Mouse (Mus musculus): ENCODE results near the gene Stau1. TPM values are rescaled to one million over a fixed set of nuclear protein-coding genes. Genes with fewer than 3 reads are reported as not detected.

The Stau1 gene
- total RNA-seq, 2 experiments from 2014 or later = 55.8 to 58.6 TPM

DNA sequence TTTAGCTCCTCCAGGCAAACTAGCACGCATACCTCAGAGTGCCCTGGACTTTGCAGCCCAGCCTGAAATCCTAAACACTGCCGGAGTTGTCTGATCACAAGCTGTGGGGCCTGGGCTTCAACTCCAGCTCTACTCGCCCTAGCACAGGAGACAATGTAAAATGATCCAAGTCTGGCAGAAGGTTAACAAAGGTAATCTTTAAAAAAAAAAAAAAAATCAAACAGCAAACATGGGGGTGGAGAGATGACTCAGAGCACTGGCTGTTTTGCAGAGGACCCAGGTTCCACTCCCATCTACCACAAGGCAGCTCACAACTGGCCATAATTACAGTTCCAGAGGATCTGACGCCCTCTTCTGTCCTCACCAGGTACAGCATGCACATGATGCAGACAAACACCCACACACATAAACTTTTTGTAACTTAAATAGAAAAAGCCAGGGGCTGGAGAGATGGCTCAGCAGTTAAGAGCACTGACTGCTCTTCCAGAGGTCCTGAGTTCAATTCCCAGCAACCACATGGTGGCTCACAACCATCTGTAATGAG, 12.7 kb downstream of the Stau1 start:
- DNase-seq = no peak

DNA sequence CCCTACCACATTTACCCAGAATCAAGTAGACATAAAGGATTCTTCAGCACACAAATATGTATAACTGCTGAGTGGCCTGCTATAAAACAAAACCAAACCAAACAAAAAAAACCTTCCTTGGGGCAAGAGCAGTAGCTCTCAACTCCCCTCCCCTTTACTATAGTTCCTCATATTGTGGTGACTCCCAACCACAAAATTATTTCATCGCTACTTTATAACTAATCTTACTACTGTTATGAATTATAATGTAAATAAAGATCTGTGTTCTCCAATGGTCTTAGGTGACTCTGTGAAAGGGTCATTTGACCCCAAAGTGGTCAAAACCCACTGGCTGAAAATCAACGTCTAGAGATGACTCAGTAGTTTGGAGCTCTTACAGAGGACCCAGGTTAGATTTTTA, 15.9 kb downstream of the Stau1 start:
- no peak for DNase-seq

DNA sequence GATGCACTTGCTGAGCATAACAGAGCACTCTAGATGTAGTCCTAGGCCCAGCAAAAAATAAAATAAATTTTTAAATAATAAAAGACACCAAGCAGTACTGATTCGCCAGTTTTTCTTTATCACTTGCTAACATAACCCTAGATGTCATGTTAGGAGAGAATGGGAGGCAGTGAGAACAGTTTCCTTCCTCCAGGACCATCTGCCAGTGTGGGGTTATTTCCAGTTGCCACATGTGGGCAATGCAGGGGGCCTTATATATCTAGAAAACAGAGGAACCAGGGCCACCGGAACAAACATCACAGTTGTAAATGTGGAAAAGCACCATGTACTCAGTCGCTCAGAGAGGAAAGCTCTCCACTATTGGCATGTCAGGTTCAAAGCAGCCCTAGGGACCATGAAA, 18.6 kb downstream of the Stau1 start:
- DNase-seq = no peak

DNA sequence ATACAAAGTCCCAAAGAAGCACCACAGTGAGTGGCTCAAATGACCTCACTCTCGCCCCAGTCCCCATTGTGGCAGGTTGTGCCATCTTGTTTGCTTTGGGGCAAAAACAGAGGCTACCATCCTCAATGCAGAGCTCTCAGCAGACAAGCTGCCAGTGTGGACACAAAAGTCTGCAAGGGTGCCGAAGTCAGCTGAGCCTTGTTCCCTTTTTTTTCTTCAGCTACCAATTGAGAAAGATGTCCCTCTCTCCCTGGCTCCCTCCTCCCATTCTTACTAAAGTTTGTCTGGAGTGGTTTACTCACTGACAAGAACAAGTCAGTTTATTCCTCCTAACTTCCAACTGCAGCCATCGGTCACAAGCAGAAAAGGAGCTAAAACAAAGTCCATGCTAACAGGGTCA, 19.7 kb downstream of the Stau1 start:
- DNase-seq = no peak

DNA sequence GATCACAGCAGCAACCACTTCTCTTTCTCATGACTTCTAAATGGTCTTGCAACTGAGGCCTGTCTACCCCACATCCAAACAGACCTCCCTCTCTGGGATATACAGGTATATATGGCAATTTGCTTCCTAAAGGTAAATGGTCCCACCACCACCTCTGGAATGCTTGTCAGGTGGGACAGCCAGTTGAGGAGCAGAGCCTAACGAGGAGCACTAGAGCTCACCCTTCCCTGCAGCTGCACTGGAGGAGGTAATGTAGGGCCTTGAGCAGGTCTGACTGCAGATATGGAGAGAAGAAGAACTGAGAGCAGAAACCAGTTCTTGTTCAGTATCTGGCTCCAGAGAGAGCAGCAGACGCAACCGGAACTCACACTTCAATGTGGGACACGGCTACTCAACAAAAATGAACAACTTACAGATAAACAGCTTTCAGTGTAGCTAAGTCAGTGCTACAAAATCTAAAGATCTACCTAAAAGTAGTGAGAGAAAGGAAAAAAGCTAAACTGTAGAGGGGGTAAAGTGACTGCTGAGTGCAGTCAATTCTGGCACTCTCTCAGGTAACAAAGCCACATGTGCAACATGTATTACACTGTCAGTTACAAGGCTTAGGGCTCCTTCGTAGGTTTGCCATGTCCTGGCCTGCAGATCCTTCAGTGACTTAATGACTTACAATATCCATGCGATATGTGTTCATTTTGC, 21.8 kb downstream of the Stau1 start:
- no peak for DNase-seq

DNA sequence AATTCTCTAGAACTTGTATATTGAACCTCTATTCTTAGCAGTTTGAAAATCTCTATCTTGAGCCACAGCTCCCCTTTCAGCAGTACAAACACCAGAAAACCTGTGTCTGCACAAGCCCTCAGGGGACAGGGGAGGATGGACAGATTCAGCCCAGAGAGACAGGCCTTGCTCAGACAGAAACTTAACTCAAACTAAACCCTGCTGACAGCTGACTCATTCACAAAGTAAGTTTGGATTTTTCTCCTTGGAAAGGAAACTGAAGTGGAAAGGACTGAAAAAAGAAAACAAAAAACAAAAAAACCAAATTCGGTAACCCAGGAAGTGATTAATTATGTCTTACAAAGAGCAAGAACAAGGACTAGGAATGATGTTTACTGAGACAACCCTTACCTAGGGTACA, 22.9 kb downstream of the Stau1 start:
- no peak for DNase-seq

DNA sequence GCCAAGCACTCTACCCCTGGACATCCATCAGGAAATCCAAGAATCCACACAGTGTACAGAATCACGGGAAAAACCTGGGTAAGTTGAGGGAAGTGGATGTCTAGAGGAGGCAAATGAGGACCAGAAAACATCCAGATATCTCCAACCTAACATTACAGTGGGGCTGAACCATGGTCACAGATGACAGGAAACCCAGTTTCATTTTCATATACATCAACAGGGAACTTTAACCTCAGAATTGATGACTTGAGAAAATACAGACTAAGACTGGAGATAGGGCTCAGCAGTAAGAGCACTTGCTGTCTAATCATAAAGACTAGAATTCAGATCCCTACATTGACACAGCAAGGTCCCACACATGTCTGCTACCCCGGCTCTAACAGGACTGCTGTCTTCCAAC, 31.3 kb downstream of the Stau1 start:
- DNase-seq = no peak

DNA sequence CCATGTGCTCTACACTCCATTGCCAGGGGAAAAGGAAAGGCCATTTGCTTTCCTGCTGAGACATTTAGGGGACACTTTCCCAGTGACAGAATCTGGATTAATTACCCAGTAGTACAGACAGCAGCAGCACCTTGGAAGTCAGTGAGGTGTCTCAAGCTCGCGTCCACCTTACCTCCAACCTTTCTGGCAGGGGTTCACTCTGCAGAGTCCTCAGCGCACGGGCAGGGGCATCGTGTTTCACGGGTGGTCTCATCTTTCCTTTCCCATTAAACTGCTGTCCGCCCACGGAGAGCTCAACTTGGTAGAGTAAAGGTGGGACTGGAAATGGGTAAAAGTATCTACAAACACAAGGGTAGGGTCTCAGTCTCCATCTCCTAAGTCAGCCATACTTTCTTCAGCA, 32.8 kb downstream of the Stau1 start:
- no peak for DNase-seq

DNA sequence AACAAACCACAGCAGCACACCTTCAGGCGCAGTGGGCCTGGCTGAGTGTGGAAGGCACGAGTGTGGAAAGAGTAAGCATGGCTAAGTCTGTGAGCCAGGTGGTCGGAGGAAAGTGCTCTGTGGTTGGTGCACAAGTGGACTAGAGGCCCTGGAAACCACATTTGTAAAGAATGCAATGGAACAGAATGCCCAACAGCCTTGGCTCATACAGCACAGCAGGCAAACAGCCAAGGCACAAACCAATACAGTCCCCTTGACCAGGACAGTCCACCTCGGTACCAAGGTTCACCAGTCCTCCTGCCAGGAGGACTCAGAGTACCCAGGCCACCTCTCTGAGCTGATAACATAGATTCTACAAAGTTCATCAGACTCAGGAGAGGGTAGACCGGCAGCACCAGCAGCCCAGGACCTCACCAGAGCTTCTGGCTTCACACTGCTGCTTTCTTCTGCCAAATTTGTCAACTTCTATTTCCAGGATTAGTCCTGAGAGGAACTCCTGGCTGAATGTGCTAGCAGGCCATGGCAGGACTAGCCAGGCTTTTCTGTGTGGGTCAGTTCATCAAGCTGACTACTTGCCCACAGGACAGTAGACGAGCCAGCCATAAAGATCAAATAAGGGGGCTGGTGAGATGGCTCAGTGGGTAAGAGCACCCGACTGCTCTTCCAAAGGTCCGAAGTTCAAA, 35.3 kb downstream of the Stau1 start:
- DNase-seq = no peak

DNA sequence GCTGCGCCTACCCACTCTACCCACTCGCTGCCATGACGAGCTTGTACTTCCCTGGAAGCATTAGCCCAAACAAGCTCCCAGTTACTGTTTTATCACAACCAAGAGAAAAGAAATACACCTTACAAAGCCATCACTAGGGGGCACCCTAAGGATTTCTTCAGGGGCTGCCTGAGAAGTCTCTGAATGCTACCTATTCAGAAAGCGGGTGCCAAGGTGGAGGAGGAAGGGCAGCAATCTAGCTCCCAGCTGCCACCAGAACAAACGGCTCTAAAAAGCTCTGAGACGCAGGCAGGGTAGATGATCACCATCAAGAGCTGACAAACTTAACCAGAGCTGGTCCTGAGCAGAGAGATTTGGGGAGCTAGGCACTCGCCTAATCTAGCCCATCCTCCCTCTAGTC, 39.3 kb downstream of the Stau1 start:
- peak; percentile 63 for DNase-seq

DNA sequence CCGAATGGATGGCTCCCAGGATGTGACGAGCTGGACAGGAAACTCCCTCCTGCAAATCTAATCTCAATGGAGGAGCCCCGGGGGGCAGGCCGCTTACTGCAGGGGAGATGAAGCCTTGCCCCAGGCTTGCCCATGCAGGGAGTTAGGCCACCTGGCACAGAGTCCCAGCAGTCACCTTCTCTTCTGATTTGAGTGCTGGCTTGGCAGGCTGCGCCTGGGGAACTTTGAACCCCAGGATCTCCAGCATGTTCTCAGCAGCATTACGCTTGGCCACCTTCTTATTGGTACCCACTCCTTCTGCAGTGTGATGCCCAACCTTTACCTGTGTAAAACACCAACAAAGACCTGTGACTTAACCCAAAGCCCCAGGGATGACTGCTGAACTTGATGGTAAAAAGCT, 43.9 kb downstream of the Stau1 start:
- no peak for DNase-seq

DNA sequence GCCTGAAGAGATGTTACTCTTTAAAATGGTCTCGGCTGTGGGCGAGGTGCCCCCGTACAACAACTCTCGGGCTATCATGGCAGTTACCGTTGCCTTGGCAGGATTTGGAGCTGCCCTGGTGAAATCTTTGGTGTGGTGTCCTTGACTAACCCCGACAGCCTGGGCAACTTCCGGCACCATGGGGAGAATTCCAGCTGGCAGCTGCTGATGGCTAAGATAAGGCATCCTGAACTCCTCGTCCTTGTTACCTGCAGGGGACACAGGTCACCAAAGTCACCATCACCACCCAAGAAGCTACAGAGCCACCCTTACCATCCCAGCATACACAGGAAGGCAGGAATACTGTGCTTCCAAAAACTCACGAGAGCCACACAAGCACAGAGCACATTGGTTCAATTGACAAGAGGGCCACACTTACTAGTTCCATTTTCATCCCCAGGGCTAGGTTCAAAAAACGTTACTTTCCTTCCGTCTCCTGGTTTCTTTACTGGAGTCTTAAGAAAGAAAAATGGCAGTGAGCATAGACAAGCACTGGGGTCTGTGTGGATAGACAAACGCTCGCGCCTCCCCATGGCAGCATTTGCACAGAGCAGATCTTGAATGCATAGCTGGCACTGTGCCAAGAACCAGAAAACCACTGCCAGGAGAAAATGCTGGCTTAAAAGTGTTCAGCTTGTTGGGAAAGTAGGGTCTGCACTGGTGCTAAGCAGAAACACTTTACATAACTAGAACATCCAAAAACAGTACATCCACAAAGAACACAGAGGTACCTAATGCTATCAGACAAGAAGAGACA, 45.0 kb downstream of the Stau1 start:
- DNase-seq = peak; percentile 38

DNA sequence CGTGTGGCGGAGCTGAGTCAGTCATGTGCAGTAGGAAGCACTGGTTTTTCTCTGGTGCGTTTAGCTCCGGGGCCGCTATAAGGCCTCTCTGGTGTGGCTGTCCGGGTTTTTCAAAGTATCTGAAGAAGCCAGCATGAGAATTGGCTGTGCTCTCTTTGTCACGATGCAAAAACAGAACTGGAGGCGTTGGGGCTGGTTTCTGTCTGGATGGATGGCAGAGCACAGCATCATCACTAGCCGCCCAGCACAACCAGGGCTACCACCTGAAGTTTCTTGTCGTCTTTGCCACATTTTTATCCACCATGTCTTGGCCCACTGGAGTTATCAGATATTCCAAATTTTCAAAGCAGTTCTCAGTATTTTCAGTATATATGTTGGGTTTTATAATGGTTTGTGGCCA, 47.2 kb downstream of the Stau1 start:
- no peak for DNase-seq

DNA sequence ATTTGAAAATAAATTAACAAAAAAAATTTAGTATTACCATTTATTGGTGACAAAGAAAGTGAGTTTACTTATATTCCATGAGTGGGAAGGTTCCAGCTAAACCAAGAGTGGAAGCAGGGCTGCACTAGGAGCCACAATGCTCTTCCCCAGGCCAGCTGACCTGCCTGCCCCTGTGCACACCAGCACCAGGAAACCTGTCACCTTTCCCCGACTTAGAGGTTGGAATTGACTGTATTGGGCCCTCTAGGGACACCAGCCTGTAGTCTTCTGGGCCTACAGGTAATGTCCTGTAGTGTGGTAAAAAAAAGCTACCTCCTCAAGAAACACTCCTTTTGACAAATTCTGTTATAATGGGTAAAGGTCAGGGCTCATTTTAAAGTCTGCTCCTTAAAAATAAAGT, 47.9 kb downstream of the Stau1 start:
- no peak for DNase-seq

DNA sequence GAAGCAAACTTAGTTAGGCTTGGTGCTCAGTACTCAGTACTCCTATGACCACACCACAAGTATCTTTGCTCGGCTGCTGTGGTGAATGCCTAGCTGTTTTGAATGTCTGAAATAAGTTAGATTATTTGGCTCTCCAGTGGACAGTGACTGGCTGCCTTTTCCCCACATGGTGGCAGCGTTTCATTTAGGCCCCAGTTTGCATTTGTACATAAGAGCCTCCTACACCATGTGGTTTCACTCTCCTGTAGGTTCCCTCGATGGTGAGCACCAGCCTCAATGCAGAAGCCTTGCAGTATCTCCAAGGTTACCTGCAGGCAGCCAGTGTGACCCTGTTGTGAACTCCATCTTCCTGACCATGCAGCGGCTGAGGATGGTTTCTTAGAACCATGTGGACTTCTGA, 50.6 kb downstream of the Stau1 start:
- peak; percentile 17 for DNase-seq

DNA sequence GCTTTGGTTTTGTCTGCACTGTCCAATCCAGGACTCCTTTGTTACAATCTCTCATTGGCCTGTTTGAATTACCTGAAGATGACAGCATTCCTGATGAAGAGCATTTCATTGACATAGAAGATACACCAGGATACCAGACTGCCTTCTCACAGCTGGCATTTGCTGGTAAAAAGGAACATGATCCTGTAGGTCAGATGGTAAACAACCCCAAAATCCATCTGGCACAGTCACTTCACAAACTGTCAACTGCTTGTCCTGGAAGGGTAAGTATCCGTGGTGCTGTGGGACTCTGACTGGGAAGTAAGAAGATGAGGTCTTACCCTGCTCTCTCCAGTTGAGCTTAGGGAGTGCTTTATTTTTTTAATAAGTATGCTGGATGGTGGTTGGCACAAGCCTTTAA, 51.8 kb downstream of the Stau1 start:
- DNase-seq = no peak

DNA sequence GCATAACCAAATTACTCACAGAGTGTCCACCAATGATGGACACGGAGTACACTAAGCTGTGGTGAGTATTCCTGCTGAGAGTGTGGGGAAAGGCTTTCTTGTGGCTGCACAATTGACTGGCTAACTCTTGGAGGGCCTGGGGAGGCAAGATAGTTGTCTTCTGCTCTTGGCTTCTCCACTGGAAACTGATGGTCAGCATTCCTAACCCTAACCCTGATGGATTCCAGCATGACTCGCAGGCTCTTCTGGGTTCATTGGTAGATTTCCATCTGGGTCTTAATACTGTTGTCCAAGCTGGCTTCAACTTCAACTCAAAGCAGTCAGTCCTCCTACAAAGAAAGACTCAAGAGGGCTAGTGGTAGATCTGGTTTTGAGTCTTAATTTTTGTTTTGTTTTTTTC, 53.0 kb downstream of the Stau1 start:
- no peak for DNase-seq

DNA sequence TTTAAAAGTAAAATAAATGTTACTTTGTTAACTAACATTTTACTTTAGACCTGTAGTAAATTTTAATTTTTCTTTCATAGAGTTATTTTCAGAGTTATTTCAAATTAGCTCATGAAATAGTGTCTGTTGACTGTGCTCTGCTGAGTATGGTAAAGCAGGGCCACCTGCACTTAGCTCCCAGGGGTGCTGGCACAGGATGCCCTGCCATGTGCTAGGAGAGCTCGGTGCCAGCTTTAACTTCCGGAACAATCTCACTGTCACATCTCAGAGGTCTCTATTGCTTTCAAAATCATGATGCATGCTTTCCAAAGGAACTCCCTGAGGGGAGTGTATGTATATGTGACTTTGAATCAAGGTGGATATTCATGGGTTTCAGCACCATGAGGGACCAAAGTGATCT, 59.9 kb downstream of the Stau1 start:
- DNase-seq = no peak

DNA sequence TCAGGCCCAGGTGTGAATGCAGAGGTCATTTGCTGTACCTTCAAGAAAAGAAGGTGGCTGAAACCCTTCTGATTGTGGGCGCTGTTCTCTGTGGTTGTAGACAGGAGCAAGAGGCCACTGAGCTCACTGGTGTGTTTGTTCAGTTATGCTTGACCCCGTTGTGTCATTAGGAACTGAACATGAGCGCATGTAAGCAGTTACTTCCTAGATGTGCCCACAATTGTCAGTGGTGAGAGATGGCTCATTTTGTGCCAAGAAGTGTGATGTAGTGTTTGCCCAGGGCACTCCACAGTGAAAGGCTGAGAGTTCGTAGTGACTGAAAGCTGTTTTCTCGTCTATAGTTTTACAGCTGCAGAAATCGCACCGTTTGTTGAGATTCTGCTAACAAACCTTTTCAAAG, 60.5 kb downstream of the Stau1 start:
- no peak for DNase-seq

DNA sequence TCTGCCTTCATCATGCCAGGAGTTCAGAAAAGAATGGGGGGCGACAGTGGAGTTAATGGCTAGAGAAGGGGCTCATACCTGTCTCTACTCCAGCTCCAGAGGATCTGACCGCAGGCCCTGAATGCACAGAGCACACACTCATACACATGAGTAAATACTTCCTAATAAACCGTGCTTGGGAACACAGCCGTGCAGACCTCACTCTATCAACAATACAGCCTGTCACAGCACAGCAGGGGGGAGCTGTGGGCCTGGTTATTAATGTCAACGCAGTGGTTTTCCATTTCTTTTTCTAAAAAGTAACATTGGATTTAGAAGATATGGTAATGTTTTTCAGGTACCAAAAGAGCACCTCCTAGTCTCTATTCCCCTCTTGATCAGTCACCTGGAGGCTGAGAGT, 61.7 kb downstream of the Stau1 start:
- DNase-seq = no peak

DNA sequence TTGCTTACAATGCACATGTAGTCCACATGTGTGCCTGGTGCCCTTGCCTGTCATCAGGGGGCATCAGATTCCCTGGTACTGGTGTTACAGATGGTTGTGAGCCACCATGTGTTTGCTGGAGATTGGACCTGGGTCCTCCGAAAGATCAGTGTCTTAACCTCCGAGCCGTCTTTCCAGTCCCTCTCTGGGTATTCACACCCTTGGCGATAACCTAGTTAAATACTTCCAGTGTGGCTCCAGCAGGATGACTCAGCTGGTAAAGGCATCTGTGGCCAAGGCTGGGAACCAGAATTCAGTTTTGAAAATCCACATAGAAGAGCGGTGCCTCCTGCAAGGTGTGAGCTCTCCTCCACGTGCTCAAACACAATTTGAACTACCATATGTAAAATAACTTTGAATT, 62.2 kb downstream of the Stau1 start:
- no peak for DNase-seq

DNA sequence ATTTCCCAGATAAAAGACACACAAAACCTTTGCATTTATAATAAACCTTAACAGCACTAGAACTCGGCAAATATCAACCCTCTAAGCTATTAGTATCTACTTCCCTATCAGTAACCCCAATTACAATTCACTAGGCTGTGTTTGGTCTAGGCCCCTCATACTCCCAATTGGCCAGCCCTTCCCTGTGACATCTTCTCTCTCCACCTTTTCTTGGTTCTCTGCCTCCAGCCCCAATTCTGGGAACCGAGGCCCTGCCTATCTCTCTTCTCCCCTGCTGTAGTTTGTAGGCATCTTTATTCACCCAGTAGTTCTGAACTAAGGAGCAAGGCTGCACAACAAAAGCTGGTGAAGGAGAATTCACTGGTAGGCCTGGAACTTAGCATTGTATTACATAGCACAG, 72.1 kb downstream of the Stau1 start:
- no peak for DNase-seq

DNA sequence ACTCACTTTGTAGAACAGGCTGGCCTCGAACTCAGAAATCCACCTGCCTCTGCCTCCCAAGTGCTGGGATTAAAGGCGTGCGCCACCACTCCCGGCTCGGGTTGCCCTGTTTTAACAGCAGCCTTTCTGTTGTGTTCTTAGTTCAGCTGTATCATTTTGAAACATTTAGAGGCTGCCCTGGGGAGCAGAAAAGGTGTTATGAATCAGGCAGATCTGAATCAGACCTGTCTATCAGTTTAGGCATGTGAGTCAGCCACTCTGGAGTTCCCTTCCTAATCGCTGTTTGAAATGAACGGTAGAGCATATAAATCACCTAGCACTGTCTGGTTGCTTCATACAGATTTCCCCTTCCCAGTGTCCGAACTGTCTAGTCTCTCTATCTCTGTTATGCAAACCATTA, 85.6 kb downstream of the Stau1 start:
- no peak for DNase-seq

DNA sequence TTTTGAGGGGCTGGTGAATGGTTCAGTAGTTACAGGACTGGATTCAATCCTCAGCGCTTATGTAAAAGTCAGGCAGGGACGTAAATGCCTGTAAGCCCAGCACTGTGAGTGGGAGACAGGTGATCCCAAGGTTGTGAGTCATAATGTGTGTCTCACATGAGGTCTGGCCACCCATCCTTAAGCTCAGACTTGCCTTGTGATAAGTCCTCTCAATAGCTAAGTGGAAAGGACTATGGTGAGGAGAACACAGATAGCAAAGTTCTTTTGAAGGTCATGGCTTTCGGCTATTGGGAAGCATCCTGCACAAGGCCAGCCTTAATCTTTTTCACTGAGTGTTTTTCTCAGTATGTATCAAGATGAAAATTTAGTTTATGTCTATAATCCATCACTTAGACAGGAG, 86.4 kb downstream of the Stau1 start:
- DNase-seq = no peak

Data from heart, postnatal 4 days (tissue).